Mouse (Mus musculus) liver, embryonic 15.5 days (tissue): ENCODE data around the gene Vmn1r28. TPM values are rescaled to one million over a fixed set of nuclear protein-coding genes. Genes with fewer than 3 reads are reported as not detected.
"Not testable (repeated sequence)": the region's sequence is repeated elsewhere in the genome, so short reads cannot be mapped to it uniquely, and the experiment has no call there.

Experiments used
- ATAC-seq: fragments of 200-750 bp; cut with Nextera tagmentation; 2 replicates; pipeline ENCODE4 v1.8.0; 2017; ENCODE audit warnings: moderate number of reproducible peaks, mild to moderate bottlenecking, moderate library complexity; ENCODE audit not compliant: insufficient read depth
- H3K27ac ChIP-seq: fragments of 300-500 bp; sonication (generic); replicated peaks from 2 replicates; pipeline ENCODE4 v1.5.1; 2015; ENCODE audit warnings: mild to moderate bottlenecking, inconsistent platforms
- H3K27me3 ChIP-seq: fragments of 300-500 bp; sonication (generic); 2 replicates; pipeline ENCODE4 v1.6.1; 2015; ENCODE audit warnings: mild to moderate bottlenecking, inconsistent platforms
- H3K36me3 ChIP-seq: fragments of 300-500 bp; sonication (generic); replicated peaks from 2 replicates; pipeline ENCODE4 v1.6.1; 2015; ENCODE audit warnings: moderate library complexity, mild to moderate bottlenecking, inconsistent platforms
- H3K4me1 ChIP-seq: fragments of 300-500 bp; sonication (generic); replicated peaks from 2 replicates; pipeline ENCODE4 v1.6.1; 2015; ENCODE audit warnings: inconsistent platforms
- H3K4me2 ChIP-seq: fragments of 300-500 bp; sonication (generic); 2 replicates; pipeline ENCODE4 v1.6.1; 2015; ENCODE audit warnings: moderate library complexity, mild to moderate bottlenecking, inconsistent platforms
- H3K4me3 ChIP-seq: fragments of 300-500 bp; sonication (generic); replicated peaks from 2 replicates; pipeline ENCODE4 v1.5.1; 2015; ENCODE audit warnings: mild to moderate bottlenecking, inconsistent platforms
- H3K9ac ChIP-seq: fragments of 300-500 bp; sonication (generic); 2 replicates; pipeline ENCODE4 v1.6.1; 2015; ENCODE audit warnings: moderate library complexity, mild to moderate bottlenecking, inconsistent platforms
- H3K9me3 ChIP-seq: fragments of 300-500 bp; sonication (generic); replicated peaks from 2 replicates; pipeline ENCODE4 v1.6.1; 2016; ENCODE audit warnings: inconsistent platforms
- WGBS: fragments of 180-500 bp; shearing (Covaris S2); methylation state at CpG from one replicate; pipeline ENCODE4 v1.1.7; 2015; ENCODE audit warnings: mixed read lengths; ENCODE audit not compliant: insufficient replicate concordance; 5-methylcytosine and 5-hydroxymethylcytosine counted together
- polyA plus RNA-seq: library from polyadenylated mRNA; unstranded; fragments of >200 nt; fragmentation: Nextera tagmentation; extraction: Ambion mirVana; gene quantifications from 2 replicates; pipeline ENCODE4 v1.2.1, GENCODE M21; 2015

The Vmn1r28 gene
- polyA plus RNA-seq: not detected in 2 replicates

DNA sequence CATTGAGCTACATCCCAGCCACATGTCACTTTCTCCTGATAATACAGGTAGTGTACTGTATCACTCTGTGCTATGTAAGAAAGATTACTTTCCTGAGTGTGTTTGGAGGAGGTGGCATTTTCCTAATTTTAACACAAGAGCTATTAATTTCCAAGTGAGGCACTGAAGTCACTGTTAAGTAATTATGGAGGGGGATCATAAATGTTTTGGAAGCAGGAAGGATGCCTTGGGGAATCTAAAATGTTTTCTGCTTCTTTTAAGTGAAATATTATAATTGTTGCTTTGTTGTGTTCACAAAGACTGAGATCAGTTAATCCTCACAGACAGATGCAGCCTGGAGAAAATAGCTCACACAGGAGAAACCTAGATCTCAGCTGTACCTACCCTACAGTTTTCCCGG, at the start of gene Vmn1r28:
Vmn1r28 (plus strand) TSS at position 301 of the 400 bp plus-strand sequence.
- ATAC-seq: no peak
- Histone ChIP-seq H3K9me3 (no peaks in the 10 kb centered on the region), H3K27me3 (no peaks in the 10 kb centered on the region), H3K9ac (no peak within 1 kb of the TSS), H3K27ac (no peak within 1 kb of the TSS), H3K4me1 (no peaks in the 10 kb centered on the region), H3K4me3 (no peak within 1 kb of the TSS), H3K4me2 (no peak within 1 kb of the TSS), H3K36me3 (no peaks in the 10 kb centered on the region)
- WGBS: 63% methylated on average over 1 of the region's 1 CpGs

DNA sequence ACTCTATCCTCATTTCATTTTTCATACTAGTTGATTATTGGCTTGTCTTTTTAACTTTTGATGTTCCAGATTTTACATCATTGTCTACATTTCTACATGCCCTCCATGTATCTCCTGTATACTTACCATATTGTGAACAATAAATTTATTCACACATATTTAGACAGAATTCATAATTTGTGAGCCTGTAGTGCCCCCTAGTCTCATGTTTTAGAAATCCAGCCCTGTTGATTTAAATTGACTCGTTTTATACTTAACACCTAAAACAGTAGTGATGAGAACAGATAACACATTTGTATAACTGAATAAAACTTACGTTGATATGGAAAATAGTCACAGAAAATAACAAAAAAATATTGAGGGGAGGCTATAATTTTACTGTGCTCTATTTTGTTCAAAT, 45.7 kb upstream of the Vmn1r28 start:
- Histone ChIP-seq H3K9ac (no peak overlapping the region), H3K36me3 (no peaks in the 10 kb centered on the region), H3K4me2 (no peak overlapping the region), H3K27me3 (no peaks in the 10 kb centered on the region), H3K27ac (no peak overlapping the region), H3K4me1 (no peaks in the 10 kb centered on the region), H3K4me3 (no peak overlapping the region), H3K9me3 (no peaks in the 10 kb centered on the region)
- 50% methylated on average over 2 of the region's 2 CpGs for WGBS
- no peak for ATAC-seq

DNA sequence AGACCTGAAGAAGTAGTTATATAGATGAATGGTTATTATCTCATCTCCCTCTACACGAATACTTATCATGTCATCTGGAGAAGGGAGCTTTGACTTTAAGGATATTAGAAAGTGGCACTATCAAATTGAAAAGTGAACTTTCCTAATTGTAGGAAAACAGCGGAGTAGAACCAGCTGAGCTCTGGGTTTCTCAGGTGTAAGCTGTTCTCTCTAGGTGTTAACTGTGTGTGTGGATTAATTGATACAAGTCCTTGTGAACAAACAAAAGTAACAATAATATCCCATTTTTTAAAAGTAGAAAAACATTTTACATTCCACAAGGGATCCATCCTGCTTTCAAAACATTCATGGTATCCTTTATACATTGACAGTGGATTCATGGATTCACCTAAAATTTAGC, 43.1 kb upstream of the Vmn1r28 start, which contains the start of gene Vmn1r27:
Vmn1r27 (minus strand) TSS at position 101 of the 400 bp plus-strand sequence.
- WGBS: 46% methylated on average over 2 of the region's 2 CpGs
- Histone ChIP-seq H3K27ac (no peak within 1 kb of the TSS), H3K27me3 (no peaks in the 10 kb centered on the region), H3K9me3 (no peaks in the 10 kb centered on the region), H3K36me3 (no peaks in the 10 kb centered on the region), H3K9ac (no peak within 1 kb of the TSS), H3K4me1 (no peaks in the 10 kb centered on the region), H3K4me3 (no peak within 1 kb of the TSS), H3K4me2 (no peak within 1 kb of the TSS)
- no peak for ATAC-seq

DNA sequence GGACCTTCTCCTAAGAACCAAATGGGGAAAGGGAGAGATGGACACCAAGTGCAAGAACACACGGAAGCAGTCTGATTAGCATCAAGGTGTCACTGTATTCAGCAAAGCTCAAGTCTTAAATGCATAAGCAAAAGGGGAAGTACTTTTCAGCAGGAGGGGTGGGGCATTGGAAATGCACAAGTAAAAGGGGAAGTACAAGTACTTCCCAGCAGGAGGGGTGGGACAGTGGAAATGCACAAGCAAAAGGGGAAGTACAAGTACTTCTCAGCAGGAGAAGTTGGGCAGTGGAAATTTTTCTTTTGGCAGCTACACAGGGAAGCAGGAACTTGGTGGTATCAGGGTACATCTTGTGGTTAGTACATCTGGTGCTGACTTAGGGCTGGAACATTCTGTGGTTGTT, 17.8 kb downstream of the Vmn1r28 start:
- not testable (repeated sequence) for H3K9me3 ChIP-seq, H3K27me3 ChIP-seq, H3K4me3 ChIP-seq, ATAC-seq, H3K4me2 ChIP-seq, H3K4me1 ChIP-seq, H3K9ac ChIP-seq, H3K27ac ChIP-seq, H3K36me3 ChIP-seq
- WGBS: 72% methylated on average over 1 of the region's 1 CpGs

DNA sequence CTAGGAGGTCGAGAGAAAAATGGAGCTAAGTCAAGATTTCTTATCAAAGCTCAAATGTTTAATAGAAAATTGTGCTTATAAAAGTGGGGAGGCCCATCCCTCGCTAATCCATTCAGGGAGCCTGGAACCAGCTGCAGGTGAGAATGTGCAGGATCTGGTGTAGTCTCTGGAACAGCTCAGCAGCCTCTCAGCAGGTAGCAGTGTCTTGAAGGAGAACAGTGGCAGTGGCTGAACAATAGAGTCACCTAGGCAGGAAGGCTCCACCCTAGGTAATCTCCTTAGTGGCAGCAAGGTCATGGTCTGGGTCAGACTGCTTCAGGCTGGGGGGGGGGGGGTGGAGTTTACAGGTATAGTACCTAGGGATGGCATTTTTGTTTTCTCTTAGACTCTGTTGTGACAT, 30.4 kb downstream of the Vmn1r28 start:
- no peak for ATAC-seq
- 42% methylated on average over 2 of the region's 2 CpGs for WGBS

DNA sequence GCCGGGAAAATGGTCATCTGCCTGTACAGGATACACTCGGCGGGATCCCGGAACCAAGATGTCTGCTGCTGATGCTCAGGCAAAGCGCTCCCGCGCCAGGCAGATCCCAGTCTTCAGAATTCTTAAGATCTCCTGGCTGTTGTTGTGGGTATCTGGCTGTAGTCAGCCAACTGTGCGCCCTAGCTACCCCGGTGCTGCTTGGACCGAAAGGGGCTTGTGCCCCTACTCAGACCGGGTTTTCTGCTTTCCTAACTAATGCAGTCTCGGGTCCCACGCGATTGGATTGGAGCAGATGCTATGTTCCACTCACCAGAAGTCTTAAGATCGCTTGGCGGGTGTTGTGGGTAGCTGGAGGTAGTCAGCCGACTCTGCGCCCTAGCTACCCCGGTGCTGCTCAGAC, 36.7 kb downstream of the Vmn1r28 start:
- WGBS: 62% methylated on average over 19 of the region's 19 CpGs
- not testable (repeated sequence) for H3K4me3 ChIP-seq, H3K9ac ChIP-seq, H3K4me2 ChIP-seq, H3K27me3 ChIP-seq, H3K36me3 ChIP-seq, H3K4me1 ChIP-seq, ATAC-seq, H3K27ac ChIP-seq, H3K9me3 ChIP-seq

More for the DNA sequence above, 30.4 kb downstream of the Vmn1r28 start:
- H3K36me3 ChIP-seq: no peaks in the 10 kb centered on the region
- H3K9me3 ChIP-seq: no peaks in the 10 kb centered on the region
- no peak overlapping the region for H3K27ac ChIP-seq
- no peak overlapping the region for H3K4me3 ChIP-seq
- H3K27me3 ChIP-seq: no peaks in the 10 kb centered on the region
- H3K4me2 ChIP-seq: no peak overlapping the region
- no peaks in the 10 kb centered on the region for H3K4me1 ChIP-seq
- no peak overlapping the region for H3K9ac ChIP-seq

DNA sequence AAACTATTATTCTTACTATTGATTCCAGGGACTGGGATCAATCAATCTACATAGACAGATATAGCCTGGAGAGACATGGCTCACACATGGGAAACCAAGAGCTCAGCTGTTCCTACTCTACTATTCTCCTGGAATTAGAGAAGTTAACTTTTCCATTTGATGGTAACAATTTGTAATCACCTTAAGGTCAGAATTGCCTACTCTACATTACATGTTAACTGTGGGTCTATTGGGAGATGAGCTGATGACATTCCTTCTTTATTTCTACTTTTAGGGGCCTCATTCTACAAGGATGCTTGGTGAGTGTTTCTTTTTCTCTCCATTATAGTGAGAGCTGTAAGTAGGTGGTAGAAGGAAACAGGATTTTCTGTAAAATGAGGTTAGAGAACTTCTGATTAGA, 39.4 kb downstream of the Vmn1r28 start, which contains the start of gene Vmn1r29:
Vmn1r29 (plus strand) TSS at position 301 of the 400 bp plus-strand sequence.
- Histone ChIP-seq H3K9ac (no peak within 1 kb of the TSS), H3K9me3 (no peaks in the 10 kb centered on the region), H3K27ac (no peak within 1 kb of the TSS), H3K27me3 (no peaks in the 10 kb centered on the region), H3K36me3 (no peaks in the 10 kb centered on the region), H3K4me2 (no peak within 1 kb of the TSS), H3K4me1 (no peaks in the 10 kb centered on the region), H3K4me3 (no peak within 1 kb of the TSS)
- no peak for ATAC-seq

Other genes starting within 250 kb of the Vmn1r28 start
- gene Vmn1r26, start 246.9 kb upstream of the Vmn1r28 start, polyA plus RNA-seq: not detected in 2 replicates
- gene Vmn1r27, start 43.2 kb upstream of the Vmn1r28 start, polyA plus RNA-seq: not detected in 2 replicates
- gene Vmn1r29, start 39.5 kb downstream of the Vmn1r28 start, polyA plus RNA-seq: not detected in 2 replicates
- gene Vmn1r30, start 181.3 kb downstream of the Vmn1r28 start, polyA plus RNA-seq: not detected in 2 replicates
- gene Vmn1r31, start 213.3 kb downstream of the Vmn1r28 start, polyA plus RNA-seq: not detected in 2 replicates